Mouse (Mus musculus) G1E (cell line): ENCODE data around the gene Tnpo1.

Source experiments
- CTCF ChIP-seq: IDR thresholded peaks from 2 replicates; pipeline ENCODE4 v1.5.1; 2012; ENCODE audit warnings: low read depth, low read length, inconsistent platforms, mixed read lengths
- GATA1 ChIP-seq: IDR thresholded peaks from 2 replicates; pipeline ENCODE4 v1.6.1; 2012; ENCODE audit warnings: borderline replicate concordance, low read length, inconsistent platforms, mixed read lengths
- POLR2AphosphoS5 ChIP-seq: IDR thresholded peaks from 2 replicates; pipeline ENCODE4 v1.6.1; 2012; ENCODE audit warnings: low read depth, low read length, inconsistent platforms; ENCODE audit not compliant: insufficient replicate concordance

GRCm38 (mm10) chr13:98832451-98833450, 93.4 kb downstream of the Tnpo1 start:
- TF ChIP-seq CTCF: no peak
- TF ChIP-seq POLR2AphosphoS5: no peak
- no peak for TF ChIP-seq GATA1
